Mouse (Mus musculus) spleen, embryonic (tissue): ENCODE results near the gene Taf7l.

Experiments used
- CTCF ChIA-PET: fragments of 350-600 bp; sonication (Branson Sonifier 250); formaldehyde crosslinking; loops from one replicate; lab custom pipeline; 2022; lab: Charles Lee

Taf7l gene

GRCm38 (mm10) chrX:134476290-134476689 lies at the start of gene Taf7l:
Gene Taf7l (minus strand): TSS chrX:134476490.
- CTCF ChIA-PET: no interaction called here

DNA sequence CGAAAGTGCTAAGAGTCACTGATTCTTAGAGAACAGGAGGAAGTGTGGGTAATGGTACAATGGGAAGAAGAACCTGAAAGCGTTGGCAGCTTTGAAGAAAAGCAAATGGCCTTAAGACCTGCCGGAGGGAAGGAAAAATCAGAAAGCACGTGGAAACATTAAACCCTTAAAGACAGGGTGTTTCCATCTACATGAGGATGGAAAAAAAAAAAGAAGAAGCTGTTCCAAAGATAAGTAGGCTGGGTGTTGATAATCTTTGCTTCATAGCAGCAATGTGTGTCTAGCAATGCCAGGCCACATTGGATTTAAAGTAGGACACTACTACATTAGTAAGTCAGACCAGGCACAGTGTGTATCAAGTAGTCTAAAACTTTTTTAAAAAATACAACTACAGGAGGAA lies 49.0 kb upstream of the Taf7l start:
- CTCF ChIA-PET: no interaction called here

- CTCF ChIA-PET: no interaction called here
These were observed 47.5 kb upstream of the Taf7l start for GRCm38 (mm10) chrX:134523772-134524171.

GRCm38 (mm10) chrX:134509473-134509872 lies 33.2 kb upstream of the Taf7l start:
- CTCF ChIA-PET: no interaction called here

DNA sequence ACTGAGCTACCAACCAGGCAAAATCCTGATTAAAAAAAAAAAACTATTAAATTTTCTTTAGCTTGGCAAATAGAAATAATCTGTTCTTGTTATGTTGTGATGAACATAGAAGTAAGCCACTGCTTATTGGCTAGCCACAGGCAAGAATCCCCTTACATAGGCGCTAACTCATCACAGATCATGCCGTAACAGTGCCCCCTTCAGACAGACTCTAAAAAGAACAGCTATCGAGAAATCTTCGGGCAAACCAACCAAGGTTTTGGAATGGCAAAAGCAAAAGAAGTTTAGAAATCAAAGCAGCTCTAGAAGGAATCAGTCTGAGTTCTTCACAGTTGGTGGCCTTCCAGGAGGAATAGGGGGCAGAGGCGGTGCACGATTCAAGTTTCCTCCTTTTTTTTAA lies 31.7 kb upstream of the Taf7l start:
- CTCF ChIA-PET: no interaction called here

GRCm38 (mm10) chrX:134500651-134501050 lies 24.4 kb upstream of the Taf7l start:
- CTCF ChIA-PET: interaction anchor here (0.7 kb wide), 1 partner anchor 368 kb away, joined by 3 read pairs; no protein-coding TSS in a partner anchor

DNA sequence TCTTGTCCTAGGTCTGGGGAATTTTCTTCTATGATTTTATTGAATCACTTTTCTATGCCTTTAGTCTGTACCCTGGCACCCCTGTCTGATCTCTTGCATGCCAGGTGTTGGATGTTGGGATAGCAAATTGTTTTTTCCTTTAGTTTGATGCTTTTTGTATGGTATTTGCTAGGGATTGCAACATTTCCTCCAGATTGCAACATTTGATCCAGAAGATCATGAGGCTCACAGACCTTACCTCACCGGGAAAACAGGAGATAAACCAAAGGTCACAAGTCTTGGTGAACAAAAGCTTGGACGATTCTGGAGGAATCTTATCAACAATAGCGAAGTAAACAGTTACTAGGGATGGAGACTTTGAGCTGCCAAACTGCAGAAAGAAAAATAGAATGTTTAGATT lies 5.4 kb upstream of the Taf7l start:
- CTCF ChIA-PET: no interaction called here

DNA sequence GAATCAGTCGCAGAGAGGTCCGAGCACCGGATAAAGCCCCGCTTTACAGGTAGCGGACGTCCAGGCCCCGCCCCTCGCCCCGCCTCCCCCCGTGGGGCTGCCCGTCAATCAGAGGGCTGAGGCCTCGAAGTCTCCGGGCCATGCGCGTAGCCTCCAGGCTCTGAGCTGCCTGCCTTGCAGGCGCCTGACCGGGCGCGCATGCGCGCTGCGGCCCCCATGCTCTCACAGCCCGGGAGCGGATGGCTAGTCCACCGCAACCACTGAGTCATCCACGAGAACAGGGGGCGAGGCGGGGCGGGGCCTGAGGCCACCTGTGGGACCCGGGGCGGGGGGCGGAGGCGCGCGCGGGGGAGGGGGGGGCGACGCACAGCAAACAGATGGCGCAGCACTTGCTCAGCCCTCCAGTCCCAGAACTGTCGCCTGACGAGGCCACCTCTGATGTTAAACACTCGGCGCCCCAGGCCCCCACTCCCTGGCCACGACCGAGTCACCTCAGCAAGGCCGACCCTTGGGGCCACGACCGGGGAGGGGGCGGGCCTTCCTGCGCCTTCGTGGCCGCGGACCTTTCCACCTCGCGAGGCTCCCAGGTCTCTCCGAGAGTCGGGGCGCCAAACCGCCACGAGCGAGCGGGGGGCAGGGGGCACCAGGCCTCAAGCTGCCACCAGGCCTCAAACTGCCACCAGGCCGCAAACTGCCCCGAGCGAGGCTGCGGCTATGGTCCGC lies 1.1 kb downstream of the Taf7l start:
- CTCF ChIA-PET: no interaction called here

DNA sequence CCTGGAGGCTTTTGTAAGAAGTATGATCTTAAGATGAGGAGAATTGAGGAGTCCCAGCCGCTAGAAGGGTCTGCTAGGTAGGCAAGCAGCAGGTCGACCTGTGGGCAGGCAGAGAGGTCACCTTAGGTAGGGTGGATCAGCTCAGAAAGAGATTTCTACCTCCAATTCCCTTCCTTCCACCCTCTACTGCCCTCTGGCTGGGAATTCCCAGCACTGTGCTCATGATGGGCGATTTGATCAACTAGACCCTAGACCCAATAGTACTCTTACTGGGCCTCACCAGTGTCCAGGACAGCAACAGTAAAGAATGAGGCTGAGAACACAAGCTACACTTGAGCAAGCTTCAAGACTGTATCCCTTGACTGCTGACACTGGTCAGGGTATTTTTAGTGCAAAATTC lies 49.0 kb downstream of the Taf7l start:
- CTCF ChIA-PET: no interaction called here

GRCm38 (mm10) chrX:134426819-134427218 lies 49.5 kb downstream of the Taf7l start:
- CTCF ChIA-PET: no interaction called here

GRCm38 (mm10) chrX:134425798-134426197 lies 50.5 kb downstream of the Taf7l start:
- CTCF ChIA-PET: no interaction called here

DNA sequence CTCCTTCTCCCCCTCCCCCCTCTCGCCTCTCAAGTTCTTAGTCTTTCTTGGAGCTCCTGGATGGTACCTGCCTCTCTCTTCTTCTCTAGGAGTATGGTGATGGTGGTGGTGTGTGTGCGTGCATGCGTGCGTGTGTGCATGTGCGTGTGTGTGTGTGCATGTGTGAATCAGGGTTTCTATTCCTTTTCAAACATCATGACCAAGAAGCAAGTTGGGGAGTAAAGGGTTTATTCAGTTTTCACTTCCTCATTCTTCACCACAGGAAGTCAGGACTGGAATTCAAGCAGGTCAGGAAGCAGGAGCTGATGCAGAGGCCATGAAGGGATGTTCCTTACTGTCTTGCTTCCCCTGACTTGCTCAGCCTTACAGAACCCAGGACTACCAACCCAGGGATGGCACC lies 52.0 kb downstream of the Taf7l start:
- CTCF ChIA-PET: no interaction called here

DNA sequence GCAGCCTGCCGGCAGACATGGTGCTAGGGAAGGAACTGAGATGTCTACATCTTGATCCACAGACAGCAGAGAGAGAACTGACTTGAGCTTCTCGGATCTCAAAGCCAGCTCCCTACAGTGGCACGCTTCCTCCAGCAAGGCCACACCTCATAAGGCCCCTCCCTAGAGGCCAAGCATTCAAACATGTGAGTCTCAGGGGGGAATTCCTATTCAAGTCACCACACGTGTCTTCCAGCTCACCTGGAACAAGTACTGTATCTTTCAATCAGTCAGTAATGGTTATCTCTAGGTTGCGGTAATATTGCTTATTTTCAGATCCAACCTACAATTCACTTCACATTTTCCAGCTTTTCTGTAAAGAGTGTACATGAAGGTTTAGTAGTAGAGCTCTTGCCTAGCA lies 56.2 kb downstream of the Taf7l start:
- CTCF ChIA-PET: no interaction called here

GRCm38 (mm10) chrX:134412096-134412495 lies 64.2 kb downstream of the Taf7l start:
- CTCF ChIA-PET: no interaction called here
